In the genomic region with DNA sequence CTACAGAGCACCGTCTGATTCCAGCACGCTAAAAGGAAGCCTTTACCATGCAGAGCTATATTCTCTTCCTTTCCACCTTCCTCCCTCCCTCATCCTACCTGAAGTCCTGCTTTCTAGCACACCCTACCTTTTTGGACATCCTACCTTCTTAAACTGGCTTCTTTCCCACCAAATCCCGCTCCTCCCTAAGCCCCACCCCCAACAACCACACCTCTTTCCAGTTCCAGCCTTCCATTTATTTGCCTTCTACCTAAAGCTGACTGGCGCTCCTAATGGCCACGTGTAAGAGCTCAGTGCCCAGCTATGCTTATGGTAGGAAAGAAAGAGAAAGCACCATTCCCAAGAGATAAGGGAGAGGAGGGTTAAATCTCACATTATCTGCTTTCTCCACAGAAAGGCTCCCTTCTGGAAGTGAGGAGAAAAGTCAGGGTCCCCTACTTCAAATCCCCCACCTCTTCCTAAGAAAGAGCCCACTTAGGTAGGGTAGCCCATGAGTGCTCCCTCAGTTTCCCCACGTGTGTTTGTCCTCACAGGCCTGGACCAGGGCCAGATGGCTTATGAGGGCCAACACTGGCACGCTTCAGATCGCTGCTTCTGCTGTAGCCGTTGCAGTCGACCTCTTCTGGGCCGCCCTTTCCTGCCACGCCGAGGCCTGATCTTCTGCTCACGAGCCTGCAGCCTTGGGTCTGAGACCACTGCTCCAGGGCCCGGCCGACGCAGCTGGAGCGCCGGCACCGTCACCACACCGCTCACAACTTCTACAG, we compare ENCODE assay signal across 29 mouse cellular contexts. TPM values are rescaled to one million over a fixed set of nuclear protein-coding genes. Genes with fewer than 3 reads are reported as not detected.
DNase-seq lines count a peak whose midpoint lies in the region; ATAC-seq and TF ChIP-seq lines count a peak whose summit lies in the region.
"Had no signal": no experiment of that assay in that cellular context is flagged by ENCODE, and none has a peak within 500 bp of the region (broad histone marks: within the 10 kb centered on the region; RNA-seq: fewer than 3 reads in every experiment).

No protein-coding gene starts in this region.

- H3K36me3 ChIP-seq in stomach, postnatal 0 days (ENCODE audit: control insufficient read depth, insufficient read depth, low read length) = no peaks in the 10 kb centered on the region
- H3K36me3 ChIP-seq: embryonic facial prominence, embryonic 12.5 days; hindbrain, embryonic 13.5 days; intestine, embryonic 15.5 days had no signal

- H3K4me3 ChIP-seq in gastrocnemius, adult 2 months = no peak overlapping the region
- H3K4me3 ChIP-seq in stomach, postnatal 0 days (ENCODE audit: low read depth, low read length) = no peak overlapping the region
- H3K4me3 ChIP-seq: embryonic facial prominence, embryonic 12.5 days; embryonic facial prominence, embryonic 15.5 days; heart, embryonic 12.5 days; heart, embryonic 15.5 days; hindbrain, embryonic 10.5 days; hindbrain, embryonic 13.5 days; intestine, embryonic 15.5 days had no signal

- H3K9ac ChIP-seq in stomach, postnatal 0 days (ENCODE audit: low read length) = no peak overlapping the region
- H3K9ac ChIP-seq: embryonic facial prominence, embryonic 12.5 days; embryonic facial prominence, embryonic 15.5 days; forebrain, postnatal 0 days; heart, embryonic 12.5 days; heart, embryonic 15.5 days; hindbrain, embryonic 13.5 days; intestine, embryonic 15.5 days had no signal

- no peaks in the 10 kb centered on the region for H3K9me3 ChIP-seq in stomach, postnatal 0 days (ENCODE audit: control insufficient read depth, low read length)
- H3K9me3 ChIP-seq: embryonic facial prominence, embryonic 12.5 days; embryonic facial prominence, embryonic 15.5 days; heart, embryonic 12.5 days; heart, embryonic 15.5 days; hindbrain, embryonic 13.5 days; intestine, embryonic 15.5 days had no signal

- no peaks in the 10 kb centered on the region for H3K27me3 ChIP-seq in stomach, postnatal 0 days (ENCODE audit: control insufficient read depth, insufficient read depth, low read length)
- H3K27me3 ChIP-seq: embryonic facial prominence, embryonic 12.5 days; embryonic facial prominence, embryonic 15.5 days; heart, embryonic 12.5 days; heart, embryonic 15.5 days; hindbrain, embryonic 13.5 days; intestine, embryonic 15.5 days had no signal

- intact Hi-C loops in gastrocnemius, adult 2 months (cut with DNase I) = no loop called here

- no peak overlapping the region for H3K4me2 ChIP-seq in stomach, postnatal 0 days (replicated peaks; ENCODE audit: low read depth)
- H3K4me2 ChIP-seq: embryonic facial prominence, embryonic 12.5 days; embryonic facial prominence, embryonic 15.5 days; heart, embryonic 12.5 days; heart, embryonic 15.5 days; hindbrain, embryonic 13.5 days; intestine, embryonic 15.5 days had no signal

- ATAC-seq in stomach, postnatal 0 days (ENCODE audit: low FRiP score, low TSS enrichment) = no peak
- ATAC-seq: activated CD4-positive, CD25-positive, alpha-beta regulatory T cell, adult 4 months; CD4-positive, CD25-positive, alpha-beta regulatory T cell, adult 4 months; forebrain, embryonic 14.5 days; intestine, embryonic 15.5 days had no signal

- peak overlapping the region; percentile 28; the same call in 1 of the 2 replicates for H3K27ac ChIP-seq in gastrocnemius, adult 2 months
- H3K27ac ChIP-seq in stomach, postnatal 0 days (replicated peaks) = no peak overlapping the region
- H3K27ac ChIP-seq: embryonic facial prominence, embryonic 12.5 days; embryonic facial prominence, embryonic 15.5 days; heart, embryonic 15.5 days; hindbrain, embryonic 10.5 days; hindbrain, embryonic 13.5 days; intestine, embryonic 15.5 days had no signal

- no peak for DNase-seq in gastrocnemius, adult 2 months
- DNase-seq in gastrocnemius, postnatal 4 days (ENCODE audit: low spot score in 2 of 2) = no peak
- DNase-seq in ES-CJ7 (ENCODE audit: low read depth, low spot score) = peak; percentile 25
- DNase-seq in R1 (ENCODE audit: low read depth, low spot score) = peak; percentile 40
- peak; percentile 36 for DNase-seq in stomach, postnatal 0 days (ENCODE audit: low spot score)
- DNase-seq in ovary, postnatal 36 days (ENCODE audit: low spot score) = no peak
- DNase-seq in right cerebral cortex, postnatal 36 days (ENCODE audit: low spot score in 2 of 2) = no peak
- DNase-seq: adrenal gland, adult 8-10 months; adrenal gland, postnatal 25 days; cerebellum, adult 11 months; cerebellum, adult 8-10 months; forebrain, postnatal 0 days; gastrocnemius, postnatal 25 days; heart, postnatal 10 days; heart, postnatal 36 days; kidney, adult 18-20 months had no signal

- WGBS in stomach, postnatal 0 days = 61% methylated on average over 20 of the region's 21 CpGs

- no peak for TF ChIP-seq EP300 in stomach, postnatal 0 days (optimal IDR thresholded peaks at IDR 0.05)

- no peaks in the 10 kb centered on the region for H3K4me1 ChIP-seq in stomach, postnatal 0 days (replicated peaks; ENCODE audit: control insufficient read depth, insufficient read depth)
- H3K4me1 ChIP-seq: embryonic facial prominence, embryonic 12.5 days; embryonic facial prominence, embryonic 15.5 days; heart, embryonic 12.5 days; hindbrain, embryonic 13.5 days; intestine, embryonic 15.5 days had no signal

- no peak for TF ChIP-seq CTCF in gastrocnemius, adult 2 months (IDR thresholded peaks at IDR 0.05)
- no peak for TF ChIP-seq CTCF in stomach, postnatal 0 days (IDR thresholded peaks at IDR 0.05; ENCODE audit: low read depth)

RNA-seq across cellular contexts. Expression of a gene that starts 5.3 kb away (rescaled TPM):
- total RNA-seq in gastrocnemius, adult 2 months (2021) = 10 to 100 TPM; 23.8 to 42.7 TPM
- total RNA-seq in gastrocnemius, postnatal 4 days (2021) = 100 to 1,000 TPM in 1 of 2 experiments, 10 to 100 TPM in 1; 82.9 to 104 TPM
- 262 and 271 TPM in 2 replicates for polyA plus RNA-seq in stomach, postnatal 0 days (2015; fragmentation: Nextera tagmentation; extraction: Ambion mirVana)

RNA-seq across cellular contexts. Expression of a gene that starts 8.9 kb away (rescaled TPM):
- 10 to 100 TPM; 23.6 to 26.6 TPM for total RNA-seq in gastrocnemius, adult 2 months (2021)
- total RNA-seq in gastrocnemius, postnatal 4 days (2021) = 1 to 10 TPM; 8.9 to 9.5 TPM
- 8.5 and 9.7 TPM in 2 replicates for polyA plus RNA-seq in stomach, postnatal 0 days (2015; fragmentation: Nextera tagmentation; extraction: Ambion mirVana)

RNA-seq across cellular contexts. Expression of a gene that starts 15.1 kb away (rescaled TPM):
- total RNA-seq in gastrocnemius, adult 2 months (2021) = 10 to 100 TPM; 21.0 to 31.0 TPM
- 1 to 10 TPM; 1.3 to 1.8 TPM for total RNA-seq in gastrocnemius, postnatal 4 days (2021)
- polyA plus RNA-seq in stomach, postnatal 0 days (2015; fragmentation: Nextera tagmentation; extraction: Ambion mirVana) = 0.95 and 1.3 TPM in 2 replicates
- total RNA-seq: common myeloid progenitor, adult 5-6 weeks; forebrain, postnatal 0 days; granulocyte monocyte progenitor cell, adult 5-6 weeks had no signal
- polyA plus RNA-seq: activated CD4-positive, CD25-positive, alpha-beta regulatory T cell, adult 4 months; CD4-positive, CD25-positive, alpha-beta regulatory T cell, adult 4 months; forebrain, embryonic 11.5 days; hindbrain, embryonic 10.5 days; hindbrain, embryonic 13.5 days had no signal

RNA-seq across cellular contexts. Expression of a gene that starts 27.6 kb away (rescaled TPM):
- 1 to 10 TPM in 1 of 2 experiments, under 1 TPM in 1; 0.56 to 1.2 TPM for total RNA-seq in gastrocnemius, adult 2 months (2021)
- total RNA-seq in gastrocnemius, postnatal 4 days (2021) = under 1 TPM; 0.83 to 0.98 TPM
- polyA plus RNA-seq in stomach, postnatal 0 days (2015; fragmentation: Nextera tagmentation; extraction: Ambion mirVana) = 6.5 and 6.8 TPM in 2 replicates
- total RNA-seq: common myeloid progenitor, adult 5-6 weeks had no signal

RNA-seq across cellular contexts. Expression of a gene that starts 31.0 kb away (rescaled TPM):
- total RNA-seq in gastrocnemius, adult 2 months (2021) = 10 to 100 TPM; 12.5 to 15.3 TPM
- total RNA-seq in gastrocnemius, postnatal 4 days (2021) = 10 to 100 TPM; 22.6 to 26.6 TPM
- polyA plus RNA-seq in stomach, postnatal 0 days (2015; fragmentation: Nextera tagmentation; extraction: Ambion mirVana) = 18.0 and 18.5 TPM in 2 replicates

Comparison
In these comparisons a context has a peak if more than half of its experiments do, and no peak if none do; other contexts are left out.
1. RNA of a gene that starts 15.1 kb away (total RNA-seq): 21.0 to 31.0 TPM in gastrocnemius, adult 2 months; 1.3 to 1.8 TPM in gastrocnemius, postnatal 4 days; every median in the first group is over 4 times any median in the second.
2. DNase-seq: peak in ES-CJ7 (single experiment), R1 (single experiment) and stomach, postnatal 0 days (single experiment); none in gastrocnemius, adult 2 months (single experiment), gastrocnemius, postnatal 4 days (0 of 2), ovary, postnatal 36 days (single experiment) and right cerebral cortex, postnatal 36 days (0 of 2).